Mouse (Mus musculus) lung, postnatal 0 days (tissue): ENCODE results near the gene Ncam1. TPM values are rescaled to one million over a fixed set of nuclear protein-coding genes. Genes with fewer than 3 reads are reported as not detected.

Experiments
- ATAC-seq: fragments of 200-750 bp; cut with Nextera tagmentation; 2 replicates; pipeline ENCODE4 v1.8.0; 2017; ENCODE audit warnings: moderate library complexity
- DNase-seq: peaks from one replicate; pipeline ENCODE4 v3.0.0-alpha.2; 2016; ENCODE audit warnings: low spot score
- H3K27ac ChIP-seq: fragments of 300-500 bp; sonication (generic); 2 replicates; pipeline ENCODE4 v1.5.1; 2014; ENCODE audit warnings: antibody characterized with exemption, mild to moderate bottlenecking, low read length, mixed read lengths
- H3K27me3 ChIP-seq: fragments of 300-500 bp; sonication (generic); replicated peaks from 2 replicates; pipeline ENCODE4 v1.6.1; 2014; ENCODE audit warnings: low read length, mixed read lengths; ENCODE audit not compliant: insufficient read depth
- H3K36me3 ChIP-seq: fragments of 300-500 bp; sonication (generic); 2 replicates; pipeline ENCODE4 v1.6.1; 2014; ENCODE audit warnings: low read length, mixed read lengths; ENCODE audit not compliant: insufficient read depth
- H3K4me1 ChIP-seq: fragments of 300-500 bp; sonication (generic); 2 replicates; pipeline ENCODE4 v1.6.1; 2014; ENCODE audit warnings: antibody characterized with exemption, low read depth, low read length, mixed read lengths; ENCODE audit not compliant: insufficient read depth
- H3K4me2 ChIP-seq: fragments of 300-500 bp; sonication (generic); replicated peaks from 2 replicates; pipeline ENCODE4 v1.6.1; 2014; ENCODE audit warnings: low read depth, mild to moderate bottlenecking, low read length, moderate library complexity, mixed read lengths
- H3K4me3 ChIP-seq: fragments of 300-500 bp; sonication (generic); 2 replicates; pipeline ENCODE4 v1.5.1; 2014; ENCODE audit warnings: low read depth, low read length
- H3K9ac ChIP-seq: fragments of 300-500 bp; sonication (generic); replicated peaks from 2 replicates; pipeline ENCODE4 v1.6.1; 2014; ENCODE audit warnings: low read depth, mild to moderate bottlenecking
- H3K9me3 ChIP-seq: fragments of 300-500 bp; sonication (generic); 2 replicates; pipeline ENCODE4 v1.6.1; 2016; ENCODE audit warnings: low read length, mixed read lengths
- CTCF ChIP-seq: IDR thresholded peaks from 2 replicates; pipeline ENCODE4 v1.5.1; 2016; ENCODE audit warnings: antibody characterized with exemption, mild to moderate bottlenecking
- EP300 ChIP-seq: IDR thresholded peaks from 2 replicates; pipeline ENCODE4 v1.6.1; 2016; ENCODE audit warnings: antibody characterized with exemption, mild to moderate bottlenecking, control low read depth
- WGBS: fragments of 180-500 bp; shearing (Covaris S2); extraction: QIAGEN DNeasy Blood & Tissue Kit; methylation state at CpG from one replicate; pipeline ENCODE4 v1.1.7; 2014; 5-methylcytosine and 5-hydroxymethylcytosine counted together
- polyA plus RNA-seq: library from polyadenylated mRNA; unstranded; fragments of >200 nt; fragmentation: Nextera tagmentation; extraction: Ambion mirVana; gene quantifications from 2 replicates; pipeline ENCODE4 v1.2.1, GENCODE M21; 2015

Gene Ncam1
- polyA plus RNA-seq, 1 experiment from 2014 or later: 2.4 TPM

DNA sequence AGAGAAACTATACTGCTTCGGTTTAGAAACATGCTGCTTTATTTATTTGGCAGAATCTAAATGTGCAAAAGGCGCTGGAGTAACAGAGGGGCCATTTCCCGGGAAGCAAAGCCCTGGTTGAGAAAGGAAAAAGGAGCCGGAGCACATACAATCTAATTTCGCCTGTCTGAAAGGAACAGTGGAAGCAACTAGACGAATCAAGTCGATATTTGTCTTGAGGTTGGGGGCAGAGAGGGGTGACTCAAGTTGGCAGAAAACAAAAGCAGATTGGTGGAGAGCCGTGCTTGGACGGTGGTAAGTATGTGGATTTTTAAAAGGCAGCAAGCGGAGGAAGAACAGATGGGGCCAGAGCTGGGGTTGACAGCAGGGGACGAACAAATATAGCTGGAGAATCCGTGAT is 40.7 kb downstream of the Ncam1 start:
- DNase-seq (peak; percentile 48), ATAC-seq (peak; percentile 64)
- TF ChIP-seq CTCF (no peak), EP300 (no peak)
- Histone ChIP-seq H3K4me1 (no peaks in the 10 kb centered on the region), H3K36me3 (no peaks in the 10 kb centered on the region), H3K27me3 (no peaks in the 10 kb centered on the region), H3K27ac (peak overlapping the region; percentile 26; the same call in 1 of the 2 replicates), H3K4me3 (no peak overlapping the region), H3K4me2 (no peak overlapping the region), H3K9me3 (no peaks in the 10 kb centered on the region), H3K9ac (no peak overlapping the region)
- 49% methylated on average over 12 of the region's 12 CpGs for WGBS

DNA sequence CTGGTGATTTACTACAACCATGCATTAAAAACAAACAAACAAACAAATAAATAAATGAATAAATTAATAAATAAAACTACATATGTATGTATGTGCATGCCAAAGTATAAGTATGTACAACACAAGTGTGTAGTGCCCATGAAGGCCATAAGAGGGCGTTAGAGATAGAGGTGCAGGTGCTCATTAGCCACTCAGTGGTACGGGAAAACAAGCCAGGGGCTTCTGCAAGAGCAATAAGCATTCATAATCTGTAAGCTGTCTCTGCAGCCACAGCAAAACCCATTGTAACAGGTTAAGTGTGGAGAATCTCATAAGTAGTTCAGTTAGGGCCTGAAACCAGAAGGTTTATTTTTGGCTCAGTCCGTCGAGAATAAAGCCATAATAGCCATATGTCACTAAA is 41.1 kb downstream of the Ncam1 start:
- ATAC-seq: no peak
- no peaks in the 10 kb centered on the region for H3K27me3 ChIP-seq
- no peaks in the 10 kb centered on the region for H3K36me3 ChIP-seq
- H3K9me3 ChIP-seq: no peaks in the 10 kb centered on the region
- no peaks in the 10 kb centered on the region for H3K4me1 ChIP-seq
- TF ChIP-seq CTCF (no peak), EP300 (no peak)
- H3K4me2 ChIP-seq: no peak overlapping the region
- 64% methylated on average over 4 of the region's 4 CpGs for WGBS
- no peak overlapping the region for H3K4me3 ChIP-seq
- no peak for DNase-seq
- H3K27ac ChIP-seq: no peak overlapping the region
- H3K9ac ChIP-seq: no peak overlapping the region

DNA sequence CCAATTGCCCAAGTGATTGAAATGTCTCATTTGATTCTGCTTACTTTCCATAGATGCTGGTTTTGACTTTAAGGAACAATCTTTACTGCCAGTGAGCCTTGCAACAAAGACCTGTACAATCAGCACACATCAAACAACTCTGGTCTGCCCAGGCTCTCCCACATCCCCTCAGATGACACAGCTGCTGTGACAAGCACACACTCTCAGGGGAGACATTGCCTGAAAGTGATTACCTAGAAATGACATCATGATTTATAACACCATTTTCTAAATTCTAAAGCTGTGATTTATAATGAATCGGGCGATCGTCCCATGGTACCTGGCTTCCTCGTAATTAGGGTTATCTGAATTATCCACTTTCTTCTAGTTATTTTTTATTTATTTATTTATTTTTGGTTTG is 42.0 kb downstream of the Ncam1 start:
- DNase-seq (no peak), ATAC-seq (no peak)
- H3K27me3 ChIP-seq: no peaks in the 10 kb centered on the region
- H3K36me3 ChIP-seq: no peaks in the 10 kb centered on the region
- H3K9ac ChIP-seq: no peak overlapping the region
- H3K4me2 ChIP-seq: no peak overlapping the region
- H3K4me3 ChIP-seq: no peak overlapping the region
- TF ChIP-seq EP300 (no peak), CTCF (no peak)
- WGBS: 87% methylated on average over 4 of the region's 4 CpGs
- H3K27ac ChIP-seq: no peak overlapping the region
- H3K9me3 ChIP-seq: no peaks in the 10 kb centered on the region
- no peaks in the 10 kb centered on the region for H3K4me1 ChIP-seq

DNA sequence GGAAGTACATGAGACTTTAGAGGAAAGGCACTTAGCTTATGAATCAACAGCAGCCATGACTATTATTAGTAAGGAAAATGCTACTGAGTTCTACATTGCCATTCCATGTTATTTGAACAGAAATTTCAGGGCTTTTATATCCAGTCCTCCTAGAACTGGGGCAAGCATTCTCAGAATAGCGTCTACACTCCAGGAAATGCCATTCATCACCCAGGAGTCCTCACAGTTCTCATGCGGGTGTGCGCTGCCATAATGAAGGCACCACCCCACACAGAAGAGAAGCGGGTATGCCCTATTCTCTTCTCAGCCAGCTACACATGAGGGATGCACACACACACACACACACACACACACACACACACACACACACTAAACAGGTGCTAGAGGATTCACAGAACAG is 43.5 kb downstream of the Ncam1 start:
- Histone ChIP-seq H3K4me3 (no peak overlapping the region), H3K4me2 (no peak overlapping the region), H3K36me3 (no peaks in the 10 kb centered on the region), H3K4me1 (no peaks in the 10 kb centered on the region), H3K27me3 (no peaks in the 10 kb centered on the region), H3K27ac (no peak overlapping the region), H3K9me3 (no peaks in the 10 kb centered on the region), H3K9ac (no peak overlapping the region)
- DNase-seq (no peak), ATAC-seq (no peak)
- TF ChIP-seq CTCF: no peak
- no peak for TF ChIP-seq EP300
- 75% methylated on average over 4 of the region's 4 CpGs for WGBS

DNA sequence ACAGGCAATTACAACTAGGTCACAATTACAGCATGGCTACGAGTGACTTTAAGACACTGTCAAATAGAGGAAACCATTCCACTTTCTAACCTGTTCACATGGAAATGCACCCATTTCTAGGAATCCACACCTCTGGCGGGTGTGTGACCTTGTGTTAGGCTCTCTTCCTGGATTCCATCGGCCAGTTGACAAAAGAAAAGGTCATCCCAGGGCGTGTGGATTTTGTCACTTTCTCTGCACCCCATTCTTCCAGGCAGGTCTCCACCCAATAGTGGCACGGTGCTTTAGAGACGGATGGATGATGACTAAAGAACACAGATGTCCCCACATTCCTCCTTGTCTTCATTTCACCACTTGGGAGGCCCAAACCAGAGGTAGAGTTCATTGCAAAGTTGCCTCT is 47.3 kb downstream of the Ncam1 start:
- TF ChIP-seq CTCF (no peak), EP300 (no peak)
- no peak overlapping the region for H3K27ac ChIP-seq
- no peaks in the 10 kb centered on the region for H3K27me3 ChIP-seq
- H3K9ac ChIP-seq: no peak overlapping the region
- no peaks in the 10 kb centered on the region for H3K9me3 ChIP-seq
- 74% methylated on average over 6 of the region's 6 CpGs for WGBS
- H3K4me2 ChIP-seq: no peak overlapping the region
- DNase-seq: no peak
- ATAC-seq: no peak
- H3K4me1 ChIP-seq: no peaks in the 10 kb centered on the region
- no peak overlapping the region for H3K4me3 ChIP-seq
- no peaks in the 10 kb centered on the region for H3K36me3 ChIP-seq

DNA sequence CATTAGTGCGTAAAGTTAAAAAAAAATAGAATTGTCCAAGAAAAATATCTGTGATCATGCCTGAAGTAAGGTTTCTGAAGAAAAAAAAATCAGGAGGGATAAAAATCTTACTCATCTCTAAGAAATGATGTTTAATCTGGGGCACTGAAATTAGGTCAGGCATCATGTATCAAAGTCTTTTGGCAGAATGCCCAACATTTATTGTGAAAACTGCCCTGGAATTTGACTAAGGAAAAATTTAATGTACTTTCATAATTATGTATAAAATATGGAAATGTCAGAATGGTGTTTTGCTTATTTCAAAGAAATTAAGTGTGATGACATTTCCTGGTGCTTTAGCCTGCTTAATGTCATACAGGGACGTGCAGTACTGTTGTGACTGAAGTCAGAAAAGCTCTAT is 52.5 kb downstream of the Ncam1 start:
- Histone ChIP-seq H3K4me2 (no peak overlapping the region), H3K9me3 (no peaks in the 10 kb centered on the region), H3K36me3 (no peaks in the 10 kb centered on the region), H3K27ac (no peak overlapping the region), H3K9ac (no peak overlapping the region), H3K4me3 (no peak overlapping the region), H3K27me3 (no peaks in the 10 kb centered on the region), H3K4me1 (no peaks in the 10 kb centered on the region)
- DNase-seq (peak; percentile 47), ATAC-seq (no peak)
- TF ChIP-seq EP300: no peak
- WGBS: 56% methylated on average over 2 of the region's 2 CpGs

DNA sequence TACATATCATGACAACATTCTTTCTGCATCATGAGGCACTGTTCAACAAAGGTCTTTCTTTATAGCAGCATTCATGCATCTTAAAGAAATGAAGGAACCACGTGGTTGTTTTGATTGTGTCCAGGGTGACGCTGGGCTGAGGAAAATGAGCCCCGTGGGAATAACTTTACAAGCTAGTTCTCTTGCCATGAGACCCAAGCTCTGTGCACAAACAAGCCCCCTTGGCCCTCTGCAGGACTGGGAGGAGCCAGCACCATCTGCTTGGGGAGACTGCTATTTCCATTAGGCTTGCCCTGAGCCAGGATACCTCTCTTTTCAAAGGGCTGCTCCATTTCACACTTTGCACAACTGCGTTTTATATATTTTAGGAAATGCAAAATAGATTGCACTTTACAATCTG is 53.0 kb downstream of the Ncam1 start:
- no peak for DNase-seq
- H3K27ac ChIP-seq: no peak overlapping the region

More for the DNA sequence above, 53.0 kb downstream of the Ncam1 start:
- ATAC-seq: no peak
- Histone ChIP-seq H3K27me3 (no peaks in the 10 kb centered on the region), H3K4me3 (no peak overlapping the region), H3K4me2 (no peak overlapping the region), H3K9me3 (no peaks in the 10 kb centered on the region), H3K4me1 (no peaks in the 10 kb centered on the region), H3K36me3 (no peaks in the 10 kb centered on the region), H3K9ac (no peak overlapping the region)
- TF ChIP-seq CTCF (no peak), EP300 (no peak)
- 39% methylated on average over 4 of the region's 4 CpGs for WGBS
